Mouse (Mus musculus) hindbrain, embryonic 11.5 days (tissue): ENCODE results near the gene Mkrn1. TPM values are rescaled to one million over a fixed set of nuclear protein-coding genes. Genes with fewer than 3 reads are reported as not detected.
"Not testable (repeated sequence)": the region's sequence is repeated elsewhere in the genome, so short reads cannot be mapped to it uniquely, and the experiment has no call there.

Experiments
- ATAC-seq: fragments of 200-750 bp; cut with Nextera tagmentation; 2 replicates; pipeline ENCODE4 v1.8.0; 2017; ENCODE audit warnings: mild to moderate bottlenecking, moderate TSS enrichment, moderate library complexity; ENCODE audit not compliant: low FRiP score
- DNase-seq: peaks from one replicate; pipeline ENCODE4 v3.0.0-alpha.2; 2015; ENCODE audit warnings: low spot score
- H3K27ac ChIP-seq: fragments of 300-500 bp; sonication (generic); 2 replicates; pipeline ENCODE4 v1.5.1; 2014; ENCODE audit warnings: mild to moderate bottlenecking, low read depth, low read length
- H3K27me3 ChIP-seq: fragments of 300-500 bp; sonication (generic); 2 replicates; pipeline ENCODE4 v1.6.1; 2014; ENCODE audit warnings: mild to moderate bottlenecking, low read length, moderate library complexity, mixed read lengths; ENCODE audit not compliant: control insufficient read depth, insufficient read depth
- H3K36me3 ChIP-seq: fragments of 300-500 bp; sonication (generic); 2 replicates; pipeline ENCODE4 v1.6.1; 2014; ENCODE audit warnings: mild to moderate bottlenecking, low read length, moderate library complexity, mixed read lengths; ENCODE audit not compliant: control insufficient read depth, insufficient read depth
- H3K4me1 ChIP-seq: fragments of 300-500 bp; sonication (generic); replicated peaks from 2 replicates; pipeline ENCODE4 v1.6.1; 2014; ENCODE audit warnings: low read length, mixed read lengths; ENCODE audit not compliant: control insufficient read depth, insufficient read depth
- H3K4me2 ChIP-seq: fragments of 300-500 bp; sonication (generic); replicated peaks from 2 replicates; pipeline ENCODE4 v1.6.1; 2014; ENCODE audit warnings: mild to moderate bottlenecking, low read depth, low read length
- H3K4me3 ChIP-seq: fragments of 300-500 bp; sonication (generic); 2 replicates; pipeline ENCODE4 v1.5.1; 2014; ENCODE audit warnings: low read depth, low read length
- H3K9ac ChIP-seq: fragments of 300-500 bp; sonication (generic); 2 replicates; pipeline ENCODE4 v1.6.1; 2014; ENCODE audit warnings: low read depth, low read length
- H3K9me3 ChIP-seq: fragments of 300-500 bp; sonication (generic); 2 replicates; pipeline ENCODE4 v1.6.1; 2016; ENCODE audit warnings: low read length; ENCODE audit not compliant: control insufficient read depth
- WGBS: fragments of 180-500 bp; shearing (Covaris S2); extraction: QIAGEN DNeasy Blood & Tissue Kit; methylation state at CpG from one replicate; pipeline ENCODE4 v1.1.7; 2014; 5-methylcytosine and 5-hydroxymethylcytosine counted together
- polyA plus RNA-seq: library from polyadenylated mRNA; unstranded; fragments of >200 nt; fragmentation: Nextera tagmentation; extraction: Ambion mirVana; gene quantifications from 2 replicates; pipeline ENCODE4 v1.2.1, GENCODE M21; 2014

The Mkrn1 gene
- polyA plus RNA-seq, 1 experiment from 2014 or later, result 127 TPM

- no peak for ATAC-seq
- H3K4me3 ChIP-seq, result no peak overlapping the region
- H3K27ac ChIP-seq, result no peak overlapping the region
- WGBS, result 96% methylated on average over 2 of the region's 2 CpGs
- H3K4me2 ChIP-seq, result no peak overlapping the region
- H3K27me3 ChIP-seq, result no peaks in the 10 kb centered on the region
- DNase-seq, result no peak
- H3K4me1 ChIP-seq, result no peaks in the 10 kb centered on the region
- no peaks in the 10 kb centered on the region for H3K9me3 ChIP-seq
- no peak overlapping the region for H3K9ac ChIP-seq
- peaks cover 3% of the 10 kb centered on the region; the same call in 1 of the 2 replicates for H3K36me3 ChIP-seq
These were observed 57.6 kb downstream of the Mkrn1 start for GRCm38 (mm10) chr6:39362684-39363083.

GRCm38 (mm10) chr6:39359207-39359606 is 61.1 kb downstream of the Mkrn1 start:
- not testable (repeated sequence) for ATAC-seq

GRCm38 (mm10) chr6:39348946-39349345 is 71.3 kb downstream of the Mkrn1 start:
- peaks cover 2% of the 10 kb centered on the region; the same call in 1 of the 2 replicates for H3K36me3 ChIP-seq
- 54% methylated on average over 6 of the region's 6 CpGs for WGBS

More at GRCm38 (mm10) chr6:39359207-39359606, 61.1 kb downstream of the Mkrn1 start:
- H3K27ac ChIP-seq, H3K4me1 ChIP-seq, H3K9ac ChIP-seq, H3K36me3 ChIP-seq, H3K4me2 ChIP-seq, H3K4me3 ChIP-seq, DNase-seq, H3K27me3 ChIP-seq, H3K9me3 ChIP-seq: not testable (repeated sequence)
- 99% methylated on average over 9 of the region's 9 CpGs for WGBS

GRCm38 (mm10) chr6:39347880-39348814 is 72.1 kb downstream of the Mkrn1 start:
- Histone ChIP-seq H3K4me2 (no peak overlapping the region), H3K36me3 (peaks cover 2% of the 10 kb centered on the region; the same call in 1 of the 2 replicates), H3K9ac (no peak overlapping the region), H3K9me3 (no peaks in the 10 kb centered on the region), H3K27me3 (no peaks in the 10 kb centered on the region), H3K4me3 (no peak overlapping the region), H3K27ac (peak overlapping the region; percentile 91), H3K4me1 (peaks cover 21% of the 10 kb centered on the region)
- 0 out of 2 replicates have a peak, but pooled peaks have one; percentile 41 for ATAC-seq
- DNase-seq, result peak; percentile 40
- WGBS, result 14% methylated on average over 4 of the region's 4 CpGs

More at GRCm38 (mm10) chr6:39348946-39349345, 71.3 kb downstream of the Mkrn1 start:
- H3K4me1 ChIP-seq, result peaks cover 21% of the 10 kb centered on the region
- H3K4me2 ChIP-seq, result no peak overlapping the region
- H3K9ac ChIP-seq, result no peak overlapping the region
- H3K27me3 ChIP-seq, result no peaks in the 10 kb centered on the region
- peak overlapping the region; percentile 91 for H3K27ac ChIP-seq
- H3K9me3 ChIP-seq, result no peaks in the 10 kb centered on the region
- H3K4me3 ChIP-seq, result no peak overlapping the region
- ATAC-seq (no peak), DNase-seq (peak; percentile 33)

Other genes with a start within 250 kb of the Mkrn1 start
- gene Kdm7a, start 213.7 kb downstream of the Mkrn1 start, polyA plus RNA-seq, result 19.9 and 20.1 TPM in 2 replicates
- 47.0 and 50.3 TPM in 2 replicates for gene Slc37a3, start 42.8 kb downstream of the Mkrn1 start, polyA plus RNA-seq
- gene Rab19, start 39.3 kb downstream of the Mkrn1 start, polyA plus RNA-seq, result 0.39 and 0.74 TPM in 2 replicates
- gene Dennd2a, start 137.4 kb upstream of the Mkrn1 start, polyA plus RNA-seq, result 38.1 and 38.8 TPM in 2 replicates
- gene Adck2, start 153.4 kb upstream of the Mkrn1 start, polyA plus RNA-seq, result 23.9 and 29.3 TPM in 2 replicates
- gene Gm42420, start 165.3 kb upstream of the Mkrn1 start, polyA plus RNA-seq, result 0.90 and 1.3 TPM in 2 replicates
- gene Ndufb2, start 172.1 kb upstream of the Mkrn1 start, polyA plus RNA-seq, result 268 and 291 TPM in 2 replicates